Mouse (Mus musculus): ENCODE data around the gene Wdr25. TPM values are rescaled to one million over a fixed set of nuclear protein-coding genes. Genes with fewer than 3 reads are reported as not detected.

Gene Wdr25
- total and polyA plus RNA-seq, 2 experiments: 9.4 to 11.4 TPM

DNA sequence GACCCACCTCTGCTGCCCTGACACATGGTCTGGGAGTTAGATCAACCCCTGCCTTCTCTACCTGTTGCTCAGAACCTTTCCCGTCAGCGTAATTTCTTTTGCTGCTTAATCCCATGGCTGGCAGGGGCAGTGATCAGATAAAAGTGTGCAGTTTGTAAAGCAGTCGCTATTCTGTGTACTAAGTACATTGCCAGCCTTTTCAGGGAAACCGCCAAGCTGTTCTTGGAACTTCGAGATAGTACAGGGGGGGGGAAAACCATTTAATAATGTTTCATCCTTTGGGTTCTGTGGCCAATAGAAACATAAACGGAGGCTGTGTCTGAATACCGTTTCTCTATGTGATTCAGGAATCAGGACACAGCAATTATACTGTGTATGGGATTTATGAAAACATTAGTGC lies 65.1 kb downstream of the Wdr25 start:
- TF ChIP-seq CTCF (IDR thresholded peaks at IDR 0.05; ENCODE audit: low read depth, low read length) (no peak), POLR2A (IDR thresholded peaks at IDR 0.05; ENCODE audit: extremely low read depth, insufficient read depth, low read length) (no peak)
- H3K4me3 ChIP-seq (ENCODE audit: insufficient read depth, low read depth, low read length): no peak overlapping the region
- no peaks in the 10 kb centered on the region for H3K36me3 ChIP-seq (ENCODE audit: control insufficient read depth, insufficient read depth, low read length)
- H3K27me3 ChIP-seq (ENCODE audit: control insufficient read depth, insufficient read depth, low read length): no peaks in the 10 kb centered on the region
- no peak overlapping the region for H3K27ac ChIP-seq (replicated peaks; ENCODE audit: insufficient read depth, low read depth, low read length)
- no peaks in the 10 kb centered on the region for H3K79me2 ChIP-seq (ENCODE audit: control insufficient read depth, insufficient read depth, low read length)
- H3K4me1 ChIP-seq (ENCODE audit: control insufficient read depth, insufficient read depth, low read length): peaks cover 5% of the 10 kb centered on the region; the same call in 1 of the 2 replicates
- WGBS: 82% methylated on average over 7 of the region's 7 CpGs
- no peak for DNase-seq (ENCODE audit: extremely low read depth, low read depth, low spot score)
- H3K9ac ChIP-seq (ENCODE audit: low read depth, low read length): no peak overlapping the region

DNA sequence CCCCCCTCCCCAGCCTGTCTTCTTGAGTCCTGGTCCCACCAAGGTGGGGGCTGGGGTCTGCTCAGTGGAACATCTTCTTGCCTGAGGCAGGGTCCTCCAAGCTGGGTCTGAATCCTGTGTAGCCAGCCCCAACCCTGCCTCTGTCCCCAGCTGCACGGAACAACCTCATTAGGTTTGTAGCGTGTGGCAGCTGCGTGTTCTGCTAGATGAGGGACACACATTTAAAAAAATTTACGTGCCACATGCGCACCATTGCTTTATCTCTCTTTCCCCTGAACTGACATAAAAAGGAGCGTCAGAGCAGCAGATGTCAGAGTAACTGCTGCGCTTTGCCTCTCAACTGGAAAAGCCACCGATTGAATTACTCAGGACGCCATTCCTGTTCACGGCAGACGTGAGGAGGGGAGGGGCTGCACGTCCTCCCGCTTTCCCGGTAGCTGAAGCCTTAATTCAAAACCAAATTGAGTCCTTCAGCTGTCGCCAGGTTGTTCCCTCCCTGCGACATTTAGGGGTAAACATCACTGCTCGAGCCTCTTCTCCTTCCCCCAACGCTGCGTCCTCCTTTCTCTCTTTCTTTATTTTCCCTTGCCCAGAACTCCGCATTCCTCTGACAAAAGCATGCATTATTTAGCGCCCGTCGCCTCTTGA lies 65.7 kb downstream of the Wdr25 start:
- no peaks in the 10 kb centered on the region for H3K36me3 ChIP-seq (ENCODE audit: control insufficient read depth, insufficient read depth, low read length)
- H3K79me2 ChIP-seq (ENCODE audit: control insufficient read depth, insufficient read depth, low read length): no peaks in the 10 kb centered on the region
- no peak overlapping the region for H3K4me3 ChIP-seq (ENCODE audit: insufficient read depth, low read depth, low read length)
- peaks cover 5% of the 10 kb centered on the region; the same call in 1 of the 2 replicates for H3K4me1 ChIP-seq (ENCODE audit: control insufficient read depth, insufficient read depth, low read length)
- no peak overlapping the region for H3K9ac ChIP-seq (ENCODE audit: low read depth, low read length)
- DNase-seq (ENCODE audit: extremely low read depth, low read depth, low spot score): no peak
- TF ChIP-seq CTCF (IDR thresholded peaks at IDR 0.05; ENCODE audit: low read depth, low read length): no peak
- TF ChIP-seq POLR2A (IDR thresholded peaks at IDR 0.05; ENCODE audit: extremely low read depth, insufficient read depth, low read length): no peak
- no peaks in the 10 kb centered on the region for H3K27me3 ChIP-seq (ENCODE audit: control insufficient read depth, insufficient read depth, low read length)
- 72% methylated on average over 23 of the region's 23 CpGs for WGBS
- H3K27ac ChIP-seq (replicated peaks; ENCODE audit: insufficient read depth, low read depth, low read length): no peak overlapping the region

DNA sequence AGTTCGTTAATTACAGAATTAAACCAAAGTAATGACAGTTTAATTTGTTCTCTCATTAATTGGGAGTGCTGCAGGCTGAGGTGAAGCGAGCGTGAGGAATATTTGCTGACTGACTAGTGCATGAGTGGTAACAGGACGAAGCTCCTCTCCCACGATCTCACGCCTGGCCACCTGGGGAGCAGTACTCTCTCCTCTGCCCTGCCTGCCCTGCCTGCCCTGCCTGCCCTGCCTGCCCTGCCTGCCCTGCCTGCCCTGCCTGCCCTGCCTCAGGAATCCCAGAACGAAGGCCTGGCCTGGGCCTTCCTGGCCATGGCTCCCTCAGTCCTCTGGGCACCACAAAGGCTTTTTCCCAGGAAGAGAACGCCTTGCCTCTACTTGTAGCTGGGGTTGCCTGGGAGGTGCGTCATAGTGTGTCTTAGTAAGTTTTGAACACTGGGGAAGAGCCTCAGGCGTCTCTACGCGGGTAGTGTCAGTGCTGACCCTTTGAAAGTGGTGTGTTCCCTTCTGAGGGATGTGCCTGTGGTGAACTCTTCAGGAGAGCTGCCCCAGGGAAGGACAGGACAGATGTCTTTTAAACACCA lies 66.3 kb downstream of the Wdr25 start:
- no peak overlapping the region for H3K4me3 ChIP-seq (ENCODE audit: insufficient read depth, low read depth, low read length)
- peaks cover 5% of the 10 kb centered on the region; the same call in 1 of the 2 replicates for H3K4me1 ChIP-seq (ENCODE audit: control insufficient read depth, insufficient read depth, low read length)
- WGBS: 71% methylated on average over 12 of the region's 12 CpGs
- no peaks in the 10 kb centered on the region for H3K27me3 ChIP-seq (ENCODE audit: control insufficient read depth, insufficient read depth, low read length)
- DNase-seq (ENCODE audit: extremely low read depth, low read depth, low spot score): no peak
- H3K36me3 ChIP-seq (ENCODE audit: control insufficient read depth, insufficient read depth, low read length): no peaks in the 10 kb centered on the region
- H3K79me2 ChIP-seq (ENCODE audit: control insufficient read depth, insufficient read depth, low read length): no peaks in the 10 kb centered on the region
- no peak overlapping the region for H3K9ac ChIP-seq (ENCODE audit: low read depth, low read length)
- no peak for TF ChIP-seq CTCF (IDR thresholded peaks at IDR 0.05; ENCODE audit: low read depth, low read length)
- TF ChIP-seq POLR2A (IDR thresholded peaks at IDR 0.05; ENCODE audit: extremely low read depth, insufficient read depth, low read length): no peak
- no peak overlapping the region for H3K27ac ChIP-seq (replicated peaks; ENCODE audit: insufficient read depth, low read depth, low read length)

DNA sequence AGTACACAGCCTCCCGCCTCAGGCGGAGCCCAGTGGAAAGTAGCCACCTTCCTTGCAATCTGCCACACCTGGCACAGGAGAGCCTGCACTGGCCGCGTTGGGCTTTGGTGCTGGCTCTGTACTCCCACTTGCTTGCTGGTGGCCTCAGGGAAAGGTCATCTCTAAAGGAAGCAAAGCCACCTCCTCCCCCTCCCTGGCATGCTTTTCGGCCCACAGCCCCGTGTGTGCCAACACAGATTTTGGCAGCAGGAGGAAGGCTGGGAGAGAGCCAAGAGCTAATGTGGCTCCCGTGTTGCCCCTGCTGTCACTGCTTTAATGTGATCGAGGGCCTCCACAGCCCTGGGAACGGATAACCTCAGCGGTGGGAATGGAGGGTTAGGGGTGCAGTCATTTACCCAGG lies 66.8 kb downstream of the Wdr25 start:
- H3K79me2 ChIP-seq (ENCODE audit: control insufficient read depth, insufficient read depth, low read length): no peaks in the 10 kb centered on the region
- peaks cover 5% of the 10 kb centered on the region; the same call in 1 of the 2 replicates for H3K4me1 ChIP-seq (ENCODE audit: control insufficient read depth, insufficient read depth, low read length)
- no peak overlapping the region for H3K27ac ChIP-seq (replicated peaks; ENCODE audit: insufficient read depth, low read depth, low read length)
- H3K36me3 ChIP-seq (ENCODE audit: control insufficient read depth, insufficient read depth, low read length): no peaks in the 10 kb centered on the region
- H3K27me3 ChIP-seq (ENCODE audit: control insufficient read depth, insufficient read depth, low read length): no peaks in the 10 kb centered on the region
- TF ChIP-seq POLR2A (IDR thresholded peaks at IDR 0.05; ENCODE audit: extremely low read depth, insufficient read depth, low read length) (no peak), CTCF (IDR thresholded peaks at IDR 0.05; ENCODE audit: low read depth, low read length) (no peak)
- 18% methylated on average over 10 of the region's 10 CpGs for WGBS
- H3K9ac ChIP-seq (ENCODE audit: low read depth, low read length): no peak overlapping the region
- peak; percentile 67 for DNase-seq (ENCODE audit: extremely low read depth, low read depth, low spot score)
- no peak overlapping the region for H3K4me3 ChIP-seq (ENCODE audit: insufficient read depth, low read depth, low read length)

DNA sequence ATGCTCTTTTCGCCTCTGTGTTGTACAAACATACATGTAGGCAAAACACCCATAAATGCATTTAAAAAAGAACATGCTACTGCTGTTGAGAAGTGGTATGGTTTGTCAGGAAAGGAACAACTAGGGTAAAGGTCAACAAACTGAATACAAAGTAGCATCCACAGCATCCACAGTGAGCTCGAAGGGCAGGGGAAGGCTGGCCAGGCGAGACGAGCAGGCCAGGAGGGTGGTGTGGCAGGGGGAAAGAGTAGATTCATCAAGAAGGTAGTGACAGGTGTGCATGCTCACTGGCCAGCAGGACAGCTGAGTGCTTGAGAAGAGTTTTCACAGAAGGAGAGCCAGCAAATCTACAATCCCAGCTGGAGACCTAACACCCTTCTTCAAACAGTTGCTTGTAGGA lies 74.2 kb downstream of the Wdr25 start:
- DNase-seq (ENCODE audit: extremely low read depth, low read depth, low spot score): no peak
- TF ChIP-seq CTCF (IDR thresholded peaks at IDR 0.05; ENCODE audit: low read depth, low read length) (no peak), POLR2A (IDR thresholded peaks at IDR 0.05; ENCODE audit: extremely low read depth, insufficient read depth, low read length) (no peak)
- H3K36me3 ChIP-seq (ENCODE audit: control insufficient read depth, insufficient read depth, low read length): no peaks in the 10 kb centered on the region
- H3K79me2 ChIP-seq (ENCODE audit: control insufficient read depth, insufficient read depth, low read length): no peaks in the 10 kb centered on the region
- no peak overlapping the region for H3K27ac ChIP-seq (replicated peaks; ENCODE audit: insufficient read depth, low read depth, low read length)
- H3K4me1 ChIP-seq (ENCODE audit: control insufficient read depth, insufficient read depth, low read length): no peaks in the 10 kb centered on the region
- no peak overlapping the region for H3K9ac ChIP-seq (ENCODE audit: low read depth, low read length)
- no peaks in the 10 kb centered on the region for H3K27me3 ChIP-seq (ENCODE audit: control insufficient read depth, insufficient read depth, low read length)
- no peak overlapping the region for H3K4me3 ChIP-seq (ENCODE audit: insufficient read depth, low read depth, low read length)
- WGBS: 80% methylated on average over 4 of the region's 4 CpGs

DNA sequence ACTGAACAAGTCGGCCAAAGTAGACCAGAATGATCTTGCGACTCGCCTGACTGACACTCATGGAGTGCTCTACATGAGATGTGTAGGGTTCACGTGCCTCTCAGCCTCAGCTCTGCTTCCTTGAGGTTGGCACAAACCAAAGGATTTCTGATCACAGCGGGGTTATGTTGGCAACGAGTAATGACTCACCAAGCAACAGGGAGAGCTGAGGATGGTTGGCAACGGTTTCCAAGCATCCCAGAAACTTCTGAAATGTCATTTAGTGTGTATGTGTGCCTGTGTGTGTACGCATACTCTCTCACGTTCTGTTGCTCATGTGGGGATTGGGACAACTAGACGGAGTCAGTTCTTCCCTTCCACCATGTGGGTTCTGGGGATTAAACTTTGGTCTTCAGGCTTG lies 74.6 kb downstream of the Wdr25 start:
- Histone ChIP-seq H3K9ac (ENCODE audit: low read depth, low read length) (no peak overlapping the region), H3K27ac (replicated peaks; ENCODE audit: insufficient read depth, low read depth, low read length) (no peak overlapping the region), H3K4me1 (ENCODE audit: control insufficient read depth, insufficient read depth, low read length) (no peaks in the 10 kb centered on the region), H3K79me2 (ENCODE audit: control insufficient read depth, insufficient read depth, low read length) (no peaks in the 10 kb centered on the region), H3K36me3 (ENCODE audit: control insufficient read depth, insufficient read depth, low read length) (no peaks in the 10 kb centered on the region), H3K4me3 (ENCODE audit: insufficient read depth, low read depth, low read length) (no peak overlapping the region), H3K27me3 (ENCODE audit: control insufficient read depth, insufficient read depth, low read length) (no peaks in the 10 kb centered on the region)
- no peak for DNase-seq (ENCODE audit: extremely low read depth, low read depth, low spot score)
- WGBS: 89% methylated on average over 10 of the region's 10 CpGs
- TF ChIP-seq POLR2A (IDR thresholded peaks at IDR 0.05; ENCODE audit: extremely low read depth, insufficient read depth, low read length) (no peak), CTCF (IDR thresholded peaks at IDR 0.05; ENCODE audit: low read depth, low read length) (no peak)

Data from liver, adult 2 months (tissue).